Mouse (Mus musculus): ENCODE data around the gene Ticam1. TPM values are rescaled to one million over a fixed set of nuclear protein-coding genes. Genes with fewer than 3 reads are reported as not detected.
A peak's percentile ranks its signal among the peaks of the same experiment; 100 is the strongest.

The Ticam1 gene
- polyA plus RNA-seq, 1 experiment from 2014 or later: 2.5 TPM

- H3K9ac ChIP-seq (ENCODE audit: low read length): no peak overlapping the region
- H3K27me3 ChIP-seq (ENCODE audit: control insufficient read depth, insufficient read depth, low read length): no peaks in the 10 kb centered on the region
- H3K27ac ChIP-seq (ENCODE audit: low read depth, low read length): no peak overlapping the region
- no peak overlapping the region for H3K4me3 ChIP-seq (ENCODE audit: low read depth, low read length)
- WGBS: 95% methylated on average over 5 of the region's 5 CpGs
- no peaks in the 10 kb centered on the region for H3K36me3 ChIP-seq (ENCODE audit: control insufficient read depth, insufficient read depth, low read length)
- ATAC-seq (replicated peaks; ENCODE audit: low FRiP score) (no peak), DNase-seq (ENCODE audit: low spot score) (no peak)
- H3K4me1 ChIP-seq (replicated peaks; ENCODE audit: control insufficient read depth, insufficient read depth, low read length): peaks cover 2% of the 10 kb centered on the region; the same call in 1 of the 2 replicates
- H3K9me3 ChIP-seq (ENCODE audit: control insufficient read depth, low read length): no peaks in the 10 kb centered on the region
- H3K4me2 ChIP-seq (ENCODE audit: low read depth, low read length, severe bottlenecking): no peak overlapping the region
Measured at GRCm38 (mm10) chr17:56273986-56274385, 2.6 kb downstream of the Ticam1 start.

- no peaks in the 10 kb centered on the region for H3K9me3 ChIP-seq (ENCODE audit: control insufficient read depth, low read length)
- no peaks in the 10 kb centered on the region for H3K36me3 ChIP-seq (ENCODE audit: control insufficient read depth, insufficient read depth, low read length)
- no peaks in the 10 kb centered on the region for H3K27me3 ChIP-seq (ENCODE audit: control insufficient read depth, insufficient read depth, low read length)
- H3K4me1 ChIP-seq (replicated peaks; ENCODE audit: control insufficient read depth, insufficient read depth, low read length): peaks cover 2% of the 10 kb centered on the region; the same call in 1 of the 2 replicates
- WGBS: 89% methylated on average over 7 of the region's 7 CpGs
- DNase-seq (ENCODE audit: low spot score) (no peak), ATAC-seq (replicated peaks; ENCODE audit: low FRiP score) (no peak)
- no peak overlapping the region for H3K9ac ChIP-seq (ENCODE audit: low read length)
- H3K4me2 ChIP-seq (ENCODE audit: low read depth, low read length, severe bottlenecking): no peak overlapping the region
- H3K4me3 ChIP-seq (ENCODE audit: low read depth, low read length): no peak overlapping the region
- H3K27ac ChIP-seq (ENCODE audit: low read depth, low read length): no peak overlapping the region
Measured at GRCm38 (mm10) chr17:56273482-56273881, 3.1 kb downstream of the Ticam1 start.

GRCm38 (mm10) chr17:56272644-56273043, 3.9 kb downstream of the Ticam1 start:
- ATAC-seq (replicated peaks; ENCODE audit: low FRiP score) (no peak), DNase-seq (ENCODE audit: low spot score) (no peak)
- Histone ChIP-seq H3K4me3 (ENCODE audit: low read depth, low read length) (no peak overlapping the region), H3K27me3 (ENCODE audit: control insufficient read depth, insufficient read depth, low read length) (no peaks in the 10 kb centered on the region), H3K4me2 (ENCODE audit: low read depth, low read length, severe bottlenecking) (no peak overlapping the region), H3K27ac (ENCODE audit: low read depth, low read length) (no peak overlapping the region), H3K9me3 (ENCODE audit: control insufficient read depth, low read length) (no peaks in the 10 kb centered on the region), H3K36me3 (ENCODE audit: control insufficient read depth, insufficient read depth, low read length) (no peaks in the 10 kb centered on the region), H3K4me1 (replicated peaks; ENCODE audit: control insufficient read depth, insufficient read depth, low read length) (peaks cover 2% of the 10 kb centered on the region; the same call in 1 of the 2 replicates), H3K9ac (ENCODE audit: low read length) (no peak overlapping the region)
- WGBS: 74% methylated on average over 3 of the region's 3 CpGs

GRCm38 (mm10) chr17:56271609-56272253, 4.9 kb downstream of the Ticam1 start:
- Histone ChIP-seq H3K27ac (ENCODE audit: low read depth, low read length) (no peak overlapping the region), H3K4me3 (ENCODE audit: low read depth, low read length) (no peak overlapping the region), H3K36me3 (ENCODE audit: control insufficient read depth, insufficient read depth, low read length) (no peaks in the 10 kb centered on the region), H3K27me3 (ENCODE audit: control insufficient read depth, insufficient read depth, low read length) (no peaks in the 10 kb centered on the region), H3K4me2 (ENCODE audit: low read depth, low read length, severe bottlenecking) (no peak overlapping the region), H3K9me3 (ENCODE audit: control insufficient read depth, low read length) (no peaks in the 10 kb centered on the region), H3K4me1 (replicated peaks; ENCODE audit: control insufficient read depth, insufficient read depth, low read length) (peaks cover 2% of the 10 kb centered on the region; the same call in 1 of the 2 replicates), H3K9ac (ENCODE audit: low read length) (no peak overlapping the region)
- ATAC-seq (replicated peaks; ENCODE audit: low FRiP score) (no peak), DNase-seq (ENCODE audit: low spot score) (no peak)
- WGBS: 90% methylated on average over 12 of the region's 12 CpGs

- DNase-seq (ENCODE audit: low spot score) (no peak), ATAC-seq (replicated peaks; ENCODE audit: low FRiP score) (peak; percentile 11)
- 74% methylated on average over 3 of the region's 3 CpGs for WGBS
- Histone ChIP-seq H3K27me3 (ENCODE audit: control insufficient read depth, insufficient read depth, low read length) (no peaks in the 10 kb centered on the region), H3K4me2 (ENCODE audit: low read depth, low read length, severe bottlenecking) (peak overlapping the region; percentile 55), H3K4me1 (replicated peaks; ENCODE audit: control insufficient read depth, insufficient read depth, low read length) (no peaks in the 10 kb centered on the region), H3K4me3 (ENCODE audit: low read depth, low read length) (peak overlapping the region; percentile 27; the same call in 1 of the 2 replicates), H3K36me3 (ENCODE audit: control insufficient read depth, insufficient read depth, low read length) (no peaks in the 10 kb centered on the region), H3K9me3 (ENCODE audit: control insufficient read depth, low read length) (no peaks in the 10 kb centered on the region), H3K27ac (ENCODE audit: low read depth, low read length) (no peak overlapping the region), H3K9ac (ENCODE audit: low read length) (peak overlapping the region; percentile 46)
Measured at GRCm38 (mm10) chr17:56269741-56270140, 6.8 kb downstream of the Ticam1 start.

GRCm38 (mm10) chr17:56269153-56269630, 7.4 kb downstream of the Ticam1 start:
- 26% methylated on average over 12 of the region's 12 CpGs for WGBS

GRCm38 (mm10) chr17:56266271-56266670, 10.3 kb downstream of the Ticam1 start:
- H3K9me3 ChIP-seq (ENCODE audit: control insufficient read depth, low read length): no peaks in the 10 kb centered on the region
- DNase-seq (ENCODE audit: low spot score) (no peak), ATAC-seq (replicated peaks; ENCODE audit: low FRiP score) (no peak)
- no peak overlapping the region for H3K9ac ChIP-seq (ENCODE audit: low read length)
- no peaks in the 10 kb centered on the region for H3K36me3 ChIP-seq (ENCODE audit: control insufficient read depth, insufficient read depth, low read length)
- H3K4me3 ChIP-seq (ENCODE audit: low read depth, low read length): no peak overlapping the region
- no peaks in the 10 kb centered on the region for H3K4me1 ChIP-seq (replicated peaks; ENCODE audit: control insufficient read depth, insufficient read depth, low read length)
- 68% methylated on average over 3 of the region's 3 CpGs for WGBS
- no peak overlapping the region for H3K4me2 ChIP-seq (ENCODE audit: low read depth, low read length, severe bottlenecking)
- no peaks in the 10 kb centered on the region for H3K27me3 ChIP-seq (ENCODE audit: control insufficient read depth, insufficient read depth, low read length)
- H3K27ac ChIP-seq (ENCODE audit: low read depth, low read length): no peak overlapping the region

More at GRCm38 (mm10) chr17:56269153-56269630, 7.4 kb downstream of the Ticam1 start:
- no peaks in the 10 kb centered on the region for H3K36me3 ChIP-seq (ENCODE audit: control insufficient read depth, insufficient read depth, low read length)
- H3K27me3 ChIP-seq (ENCODE audit: control insufficient read depth, insufficient read depth, low read length): no peaks in the 10 kb centered on the region
- H3K4me3 ChIP-seq (ENCODE audit: low read depth, low read length): peak overlapping the region; percentile 27
- H3K4me2 ChIP-seq (ENCODE audit: low read depth, low read length, severe bottlenecking): peak overlapping the region; percentile 55
- peak overlapping the region; percentile 46 for H3K9ac ChIP-seq (ENCODE audit: low read length)
- ATAC-seq (replicated peaks; ENCODE audit: low FRiP score) (peak; percentile 85), DNase-seq (ENCODE audit: low spot score) (no peak)
- H3K9me3 ChIP-seq (ENCODE audit: control insufficient read depth, low read length): no peaks in the 10 kb centered on the region
- no peak overlapping the region for H3K27ac ChIP-seq (ENCODE audit: low read depth, low read length)
- H3K4me1 ChIP-seq (replicated peaks; ENCODE audit: control insufficient read depth, insufficient read depth, low read length): no peaks in the 10 kb centered on the region

GRCm38 (mm10) chr17:56265869-56266268, 10.7 kb downstream of the Ticam1 start:
- 93% methylated on average over 3 of the region's 3 CpGs for WGBS
- peaks cover 2% of the 10 kb centered on the region; the same call in 1 of the 2 replicates for H3K36me3 ChIP-seq (ENCODE audit: control insufficient read depth, insufficient read depth, low read length)
- H3K27me3 ChIP-seq (ENCODE audit: control insufficient read depth, insufficient read depth, low read length): no peaks in the 10 kb centered on the region
- no peak overlapping the region for H3K27ac ChIP-seq (ENCODE audit: low read depth, low read length)
- no peak for DNase-seq (ENCODE audit: low spot score)
- H3K4me1 ChIP-seq (replicated peaks; ENCODE audit: control insufficient read depth, insufficient read depth, low read length): no peaks in the 10 kb centered on the region
- H3K4me3 ChIP-seq (ENCODE audit: low read depth, low read length): no peak overlapping the region
- no peak overlapping the region for H3K4me2 ChIP-seq (ENCODE audit: low read depth, low read length, severe bottlenecking)
- H3K9ac ChIP-seq (ENCODE audit: low read length): no peak overlapping the region
- no peak for ATAC-seq (replicated peaks; ENCODE audit: low FRiP score)
- no peaks in the 10 kb centered on the region for H3K9me3 ChIP-seq (ENCODE audit: control insufficient read depth, low read length)

GRCm38 (mm10) chr17:56265011-56265410, 11.6 kb downstream of the Ticam1 start:
- Histone ChIP-seq H3K9ac (ENCODE audit: low read length) (no peak overlapping the region), H3K4me2 (ENCODE audit: low read depth, low read length, severe bottlenecking) (no peak overlapping the region), H3K27ac (ENCODE audit: low read depth, low read length) (no peak overlapping the region), H3K27me3 (ENCODE audit: control insufficient read depth, insufficient read depth, low read length) (no peaks in the 10 kb centered on the region), H3K9me3 (ENCODE audit: control insufficient read depth, low read length) (no peaks in the 10 kb centered on the region), H3K4me3 (ENCODE audit: low read depth, low read length) (no peak overlapping the region), H3K4me1 (replicated peaks; ENCODE audit: control insufficient read depth, insufficient read depth, low read length) (no peaks in the 10 kb centered on the region), H3K36me3 (ENCODE audit: control insufficient read depth, insufficient read depth, low read length) (peaks cover 2% of the 10 kb centered on the region; the same call in 1 of the 2 replicates)
- DNase-seq (ENCODE audit: low spot score) (no peak), ATAC-seq (replicated peaks; ENCODE audit: low FRiP score) (no peak)
- 94% methylated on average over 4 of the region's 4 CpGs for WGBS
